In genomic region chr5:21395205-21395840, GRCm38 (mm10) we compare ENCODE assay signal across 16 mouse cellular contexts. TPM values are rescaled to one million over a fixed set of nuclear protein-coding genes. Genes with fewer than 3 reads are reported as not detected.
DNase-seq lines count a peak whose midpoint lies in the region; ATAC-seq and TF ChIP-seq lines count a peak whose summit lies in the region.
"Had no signal": no experiment of that assay in that cellular context is flagged by ENCODE, and none has a peak within 500 bp of the region (broad histone marks: within the 10 kb centered on the region; RNA-seq: fewer than 3 reads in every experiment).

No protein-coding gene starts in this region.

- no peak for TF ChIP-seq CTCF in thymus, adult 2 months (IDR thresholded peaks at IDR 0.05; ENCODE audit: borderline replicate concordance, control insufficient read depth, extremely low read depth, insufficient read depth, low read length, poor library complexity)

- H3K4me2 ChIP-seq in embryonic facial prominence, embryonic 11.5 days (ENCODE audit: low read depth, low read length), result no peak overlapping the region
- H3K4me2 ChIP-seq in kidney, embryonic 16.5 days (replicated peaks; ENCODE audit: low read depth, low read length), result no peak overlapping the region
- no peak overlapping the region for H3K4me2 ChIP-seq in midbrain, embryonic 15.5 days
- H3K4me2 ChIP-seq: forebrain, embryonic 12.5 days; intestine, embryonic 15.5 days; liver, embryonic 15.5 days; neural tube, embryonic 13.5 days had no signal

- no peak overlapping the region for H3K4me3 ChIP-seq in embryonic facial prominence, embryonic 11.5 days (ENCODE audit: low read depth, low read length)
- no peak overlapping the region for H3K4me3 ChIP-seq in embryonic facial prominence, embryonic 10.5 days
- H3K4me3 ChIP-seq in kidney, embryonic 16.5 days (ENCODE audit: low read length), result no peak overlapping the region
- H3K4me3 ChIP-seq in midbrain, embryonic 15.5 days, result no peak overlapping the region
- H3K4me3 ChIP-seq in thymus, adult 2 months (ENCODE audit: control insufficient read depth, insufficient read depth, low read length), result no peak overlapping the region
- H3K4me3 ChIP-seq: forebrain, embryonic 12.5 days; intestine, embryonic 15.5 days; liver, embryonic 15.5 days; neural tube, embryonic 13.5 days had no signal

- no peak for TF ChIP-seq POLR2A in thymus, adult 2 months (IDR thresholded peaks at IDR 0.05; ENCODE audit: control insufficient read depth, extremely low read depth, insufficient read depth, low read length, poor library complexity)

- DNase-seq in embryonic facial prominence, embryonic 11.5 days (ENCODE audit: low spot score), result peak; percentile 28
- DNase-seq in embryonic facial prominence, embryonic 10.5 days (ENCODE audit: low spot score), result no peak
- no peak for DNase-seq in kidney, postnatal 14 days
- peak; percentile 80 for DNase-seq in 416B (ENCODE audit: low read depth)
- DNase-seq in thymus, adult 2 months, result no peak
- DNase-seq: cerebellum, adult 2 months; midbrain, embryonic 14.5 days; right cerebral cortex, postnatal 14 days; thymus, postnatal 14 days had no signal

- H3K27me3 ChIP-seq in embryonic facial prominence, embryonic 11.5 days (ENCODE audit: control insufficient read depth, insufficient read depth, low read length), result no peaks in the 10 kb centered on the region
- H3K27me3 ChIP-seq in embryonic facial prominence, embryonic 10.5 days (replicated peaks; ENCODE audit: low read depth, poor library complexity, severe bottlenecking), result no peaks in the 10 kb centered on the region
- no peaks in the 10 kb centered on the region for H3K27me3 ChIP-seq in kidney, embryonic 16.5 days (ENCODE audit: insufficient read depth, low read length)
- H3K27me3 ChIP-seq in midbrain, embryonic 15.5 days (replicated peaks), result no peaks in the 10 kb centered on the region
- H3K27me3 ChIP-seq in thymus, adult 2 months (ENCODE audit: control insufficient read depth, insufficient read depth, low read length), result no peaks in the 10 kb centered on the region
- H3K27me3 ChIP-seq: forebrain, embryonic 12.5 days; intestine, embryonic 15.5 days; liver, embryonic 15.5 days; neural tube, embryonic 13.5 days had no signal

- H3K9ac ChIP-seq in embryonic facial prominence, embryonic 11.5 days (replicated peaks; ENCODE audit: low read length), result no peak overlapping the region
- H3K9ac ChIP-seq in kidney, embryonic 16.5 days (replicated peaks; ENCODE audit: low read length), result no peak overlapping the region
- no peak overlapping the region for H3K9ac ChIP-seq in midbrain, embryonic 15.5 days
- H3K9ac ChIP-seq: forebrain, embryonic 12.5 days; intestine, embryonic 15.5 days; liver, embryonic 15.5 days; neural tube, embryonic 13.5 days had no signal

- no peaks in the 10 kb centered on the region for H3K9me3 ChIP-seq in embryonic facial prominence, embryonic 11.5 days (replicated peaks; ENCODE audit: control insufficient read depth, low read length)
- H3K9me3 ChIP-seq in embryonic facial prominence, embryonic 10.5 days, result no peaks in the 10 kb centered on the region
- H3K9me3 ChIP-seq in kidney, embryonic 16.5 days (ENCODE audit: low read length), result no peaks in the 10 kb centered on the region
- no peaks in the 10 kb centered on the region for H3K9me3 ChIP-seq in midbrain, embryonic 15.5 days
- H3K9me3 ChIP-seq: forebrain, embryonic 12.5 days; intestine, embryonic 15.5 days; liver, embryonic 15.5 days; neural tube, embryonic 13.5 days had no signal

- H3K27ac ChIP-seq in embryonic facial prominence, embryonic 11.5 days (replicated peaks; ENCODE audit: low read depth, low read length), result no peak overlapping the region
- H3K27ac ChIP-seq in embryonic facial prominence, embryonic 10.5 days (replicated peaks), result no peak overlapping the region; the same call in 1 of the 2 replicates
- no peak overlapping the region for H3K27ac ChIP-seq in kidney, embryonic 16.5 days (ENCODE audit: low read length)
- H3K27ac ChIP-seq in midbrain, embryonic 15.5 days, result no peak overlapping the region
- no peak overlapping the region for H3K27ac ChIP-seq in thymus, adult 2 months (ENCODE audit: control insufficient read depth, insufficient read depth, low read length)
- H3K27ac ChIP-seq: forebrain, embryonic 12.5 days; intestine, embryonic 15.5 days; liver, embryonic 15.5 days; neural tube, embryonic 13.5 days had no signal

- H3K4me1 ChIP-seq in embryonic facial prominence, embryonic 11.5 days (ENCODE audit: control insufficient read depth, insufficient read depth, low read length), result no peaks in the 10 kb centered on the region
- H3K4me1 ChIP-seq in embryonic facial prominence, embryonic 10.5 days, result peaks cover 10% of the 10 kb centered on the region
- peaks cover 9% of the 10 kb centered on the region for H3K4me1 ChIP-seq in kidney, embryonic 16.5 days (ENCODE audit: insufficient read depth, low read length)
- no peaks in the 10 kb centered on the region for H3K4me1 ChIP-seq in midbrain, embryonic 15.5 days
- H3K4me1 ChIP-seq in thymus, adult 2 months (replicated peaks; ENCODE audit: control insufficient read depth, insufficient read depth, low read length), result no peaks in the 10 kb centered on the region
- H3K4me1 ChIP-seq: neural tube, embryonic 13.5 days had no signal

- H3K36me3 ChIP-seq in embryonic facial prominence, embryonic 11.5 days (replicated peaks; ENCODE audit: control insufficient read depth, insufficient read depth, low read depth, low read length), result no peaks in the 10 kb centered on the region
- no peaks in the 10 kb centered on the region for H3K36me3 ChIP-seq in embryonic facial prominence, embryonic 10.5 days (replicated peaks)
- H3K36me3 ChIP-seq in kidney, embryonic 16.5 days (ENCODE audit: insufficient read depth, low read length), result no peaks in the 10 kb centered on the region
- no peaks in the 10 kb centered on the region for H3K36me3 ChIP-seq in midbrain, embryonic 15.5 days (replicated peaks)
- H3K36me3 ChIP-seq in thymus, adult 2 months (ENCODE audit: control insufficient read depth, insufficient read depth, low read length), result no peaks in the 10 kb centered on the region
- H3K36me3 ChIP-seq: forebrain, embryonic 12.5 days; intestine, embryonic 15.5 days; liver, embryonic 15.5 days; neural tube, embryonic 13.5 days had no signal

- WGBS in embryonic facial prominence, embryonic 11.5 days, result 51% methylated on average over 7 of the region's 7 CpGs
- WGBS in embryonic facial prominence, embryonic 10.5 days, result 52% methylated on average over 7 of the region's 7 CpGs
- WGBS in kidney, embryonic 16.5 days, result 21% methylated on average over 7 of the region's 7 CpGs
- WGBS in midbrain, embryonic 15.5 days, result 46% methylated on average over 7 of the region's 7 CpGs
- 37% methylated on average over 7 of the region's 7 CpGs for WGBS in thymus, adult 2 months

- no peak for ATAC-seq in embryonic facial prominence, embryonic 11.5 days (replicated peaks; ENCODE audit: insufficient number of reproducible peaks, low FRiP score, low TSS enrichment, low read depth)
- peak; percentile 75; the same call in 1 of the 2 replicates for ATAC-seq in kidney, embryonic 16.5 days (ENCODE audit: low FRiP score, low TSS enrichment)
- peak; percentile 85 for ATAC-seq in granulocyte monocyte progenitor cell, adult 5-6 weeks (replicated peaks; ENCODE audit: poor library complexity, severe bottlenecking)
- ATAC-seq in midbrain, embryonic 15.5 days (replicated peaks), result no peak; the same call in 1 of the 2 replicates
- ATAC-seq: intestine, embryonic 15.5 days had no signal

RNA-seq across cellular contexts. Expression of gene Fgl2, which starts 22.9 kb away (rescaled TPM):
- 0.98 and 1.3 TPM in 2 replicates for polyA plus RNA-seq in embryonic facial prominence, embryonic 11.5 days (2014; fragmentation: Nextera tagmentation; extraction: Ambion mirVana)
- polyA plus RNA-seq in embryonic facial prominence, embryonic 10.5 days (2016; fragmentation: Nextera tagmentation; extraction: Ambion mirVana), result 0.49 and 1.1 TPM in 2 replicates
- polyA plus RNA-seq in kidney, embryonic 16.5 days (2015; fragmentation: Nextera tagmentation; extraction: Ambion mirVana), result 3.6 and 4.9 TPM in 2 replicates
- 37.5 and 40.3 TPM in 2 replicates for total RNA-seq in granulocyte monocyte progenitor cell, adult 5-6 weeks (2014; fragmentation: Nextera tagmentation)
- total RNA-seq in granulocyte monocyte progenitor cell, adult 5-6 weeks (2017), result 85.1 and 89.7 TPM in 2 replicates
- polyA plus RNA-seq in midbrain, embryonic 15.5 days (2015; fragmentation: Nextera tagmentation; extraction: Ambion mirVana), result 1.9 and 2.4 TPM in 2 replicates
- polyA plus RNA-seq in thymus, adult 2 months (2012; rRNA removed), result 4.2 and 5.4 TPM in 2 replicates

RNA-seq across cellular contexts. Expression of gene Ccdc146, which starts 29.2 kb away (rescaled TPM):
- 0.45 TPM in 1 of 2 replicates, not detected in the other for polyA plus RNA-seq in embryonic facial prominence, embryonic 11.5 days (2014; fragmentation: Nextera tagmentation; extraction: Ambion mirVana)
- polyA plus RNA-seq in embryonic facial prominence, embryonic 10.5 days (2016; fragmentation: Nextera tagmentation; extraction: Ambion mirVana), result 0.16 TPM in 1 of 2 replicates, not detected in the other
- 0.27 TPM in 1 of 2 replicates, not detected in the other for polyA plus RNA-seq in kidney, embryonic 16.5 days (2015; fragmentation: Nextera tagmentation; extraction: Ambion mirVana)
- total RNA-seq in granulocyte monocyte progenitor cell, adult 5-6 weeks (2014; fragmentation: Nextera tagmentation), result not detected in 2 replicates
- total RNA-seq in granulocyte monocyte progenitor cell, adult 5-6 weeks (2017), result 0.43 and 5.2 TPM in 2 replicates
- 0.88 and 1.1 TPM in 2 replicates for polyA plus RNA-seq in midbrain, embryonic 15.5 days (2015; fragmentation: Nextera tagmentation; extraction: Ambion mirVana)
- 0.05 TPM in 1 of 2 replicates, not detected in the other for polyA plus RNA-seq in thymus, adult 2 months (2012; rRNA removed)
- polyA plus RNA-seq: liver, embryonic 15.5 days had no signal

RNA-seq across cellular contexts. Expression of gene Fam185a, which starts 29.4 kb away (rescaled TPM):
- 5.9 and 6.9 TPM in 2 replicates for polyA plus RNA-seq in embryonic facial prominence, embryonic 11.5 days (2014; fragmentation: Nextera tagmentation; extraction: Ambion mirVana)
- 6.0 and 7.2 TPM in 2 replicates for polyA plus RNA-seq in embryonic facial prominence, embryonic 10.5 days (2016; fragmentation: Nextera tagmentation; extraction: Ambion mirVana)
- polyA plus RNA-seq in kidney, embryonic 16.5 days (2015; fragmentation: Nextera tagmentation; extraction: Ambion mirVana), result 6.0 and 7.7 TPM in 2 replicates
- 6.7 and 10.9 TPM in 2 replicates for total RNA-seq in granulocyte monocyte progenitor cell, adult 5-6 weeks (2014; fragmentation: Nextera tagmentation)
- total RNA-seq in granulocyte monocyte progenitor cell, adult 5-6 weeks (2017), result 7.4 and 13.1 TPM in 2 replicates
- polyA plus RNA-seq in midbrain, embryonic 15.5 days (2015; fragmentation: Nextera tagmentation; extraction: Ambion mirVana), result 7.9 and 8.4 TPM in 2 replicates
- 1.7 and 1.8 TPM in 2 replicates for polyA plus RNA-seq in thymus, adult 2 months (2012; rRNA removed)

Comparison
In these comparisons a context has a peak if more than half of its experiments do, and no peak if none do; other contexts are left out.
1. DNase-seq: peak in embryonic facial prominence, embryonic 11.5 days (single experiment) and 416B (single experiment); none in embryonic facial prominence, embryonic 10.5 days (single experiment), kidney, postnatal 14 days (single experiment) and thymus, adult 2 months (single experiment).
2. ATAC-seq: peak in kidney, embryonic 16.5 days (single experiment) and granulocyte monocyte progenitor cell, adult 5-6 weeks (single experiment); none in embryonic facial prominence, embryonic 11.5 days (single experiment) and midbrain, embryonic 15.5 days (single experiment).